Mouse (Mus musculus) kidney, adult 9 months (tissue): ENCODE measurements around the gene Isx.

Source experiments
- DNase-seq: peaks from one replicate; pipeline ENCODE4 v3.0.0; 2022

Isx gene

GRCm38 (mm10) chr8:74903054-74903842, 30.3 kb downstream of the Isx start:
- DNase-seq = no peak

- no peak for DNase-seq
Observed at GRCm38 (mm10) chr8:74906333-74906732, 33.4 kb downstream of the Isx start.

- DNase-seq = no peak
Observed at GRCm38 (mm10) chr8:74910708-74911107, 37.7 kb downstream of the Isx start.

GRCm38 (mm10) chr8:74920691-74921421, 47.9 kb downstream of the Isx start:
- DNase-seq = no peak

- no peak for DNase-seq
Observed at GRCm38 (mm10) chr8:74921882-74922518, 49.0 kb downstream of the Isx start.

GRCm38 (mm10) chr8:74927940-74928339, 55.0 kb downstream of the Isx start:
- no peak for DNase-seq

- DNase-seq = peak; percentile 47
Observed at GRCm38 (mm10) chr8:74930731-74931130, 57.8 kb downstream of the Isx start.

- peak; percentile 63 for DNase-seq
Observed at GRCm38 (mm10) chr8:74935308-74935707, 62.3 kb downstream of the Isx start.

GRCm38 (mm10) chr8:74936656-74937055, 63.7 kb downstream of the Isx start:
- peak; percentile 63 for DNase-seq

GRCm38 (mm10) chr8:74942056-74942455, 69.1 kb downstream of the Isx start:
- DNase-seq = no peak
